Mouse (Mus musculus) c-Kit-positive CD71-positive TER-119-negative erythroid progenitor cells, embryonic 14.5 days (primary cell): ENCODE results near the gene Slc3a2.

Experiments used
- DNase-seq: peaks from one replicate; pipeline ENCODE4 v3.0.0-alpha.2; 2013; ENCODE audit warnings: low read depth

Slc3a2 gene

DNA sequence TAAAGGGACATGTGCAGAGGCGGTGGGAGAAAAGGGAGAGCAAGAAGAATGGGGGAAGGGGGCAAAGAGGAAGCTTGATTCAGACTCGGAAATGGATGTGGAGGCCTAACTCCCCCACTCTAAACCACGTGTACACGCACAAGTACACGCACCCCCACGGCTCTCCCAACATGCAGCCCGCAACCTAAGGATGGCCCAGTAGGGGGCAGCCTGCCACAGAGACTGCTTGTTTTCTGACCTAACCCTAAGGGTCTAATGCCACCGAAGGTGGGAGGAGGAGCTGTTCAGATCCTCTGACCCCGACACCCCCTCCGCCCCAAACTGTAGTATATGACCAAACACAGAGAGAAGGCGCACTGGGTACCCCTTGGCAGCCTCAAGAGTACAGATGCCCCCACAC lies 60.8 kb downstream of the Slc3a2 start:
- DNase-seq: peak; percentile 44

DNA sequence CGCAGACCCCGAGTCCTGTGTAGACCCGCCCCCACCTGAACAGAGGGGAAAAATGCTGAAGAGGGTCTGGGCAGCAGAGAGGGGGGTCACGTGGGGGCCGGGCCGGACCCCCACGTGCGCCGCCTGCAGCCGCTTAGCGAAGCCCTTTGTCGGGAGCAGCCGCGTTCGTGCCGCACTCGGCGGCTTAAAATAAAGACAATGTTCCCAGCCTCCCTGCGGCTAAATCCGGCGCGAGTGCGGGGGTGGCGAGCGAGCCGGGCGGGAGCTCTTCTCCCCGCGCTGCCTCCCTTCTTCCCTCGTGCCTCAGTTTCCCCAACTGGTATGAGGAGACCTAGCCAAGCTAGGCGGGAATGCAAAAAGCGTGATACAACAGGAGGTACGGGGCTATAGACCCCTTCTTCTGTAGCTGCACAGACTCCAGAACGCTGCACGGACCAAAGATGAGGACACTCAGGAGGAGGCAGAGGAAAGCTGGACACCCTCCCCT lies 61.3 kb downstream of the Slc3a2 start:
- no peak for DNase-seq
